Mouse (Mus musculus) kidney, embryonic 16.5 days (tissue): ENCODE results near the gene Lcn5. TPM values are rescaled to one million over a fixed set of nuclear protein-coding genes. Genes with fewer than 3 reads are reported as not detected.

Experiments
- ATAC-seq: fragments of 200-750 bp; cut with Nextera tagmentation; 2 replicates; pipeline ENCODE4 v1.8.0; 2017; ENCODE audit warnings: moderate TSS enrichment; ENCODE audit not compliant: low FRiP score, low TSS enrichment
- H3K27ac ChIP-seq: fragments of 300-500 bp; sonication (generic); 2 replicates; pipeline ENCODE4 v1.5.1; 2014; ENCODE audit warnings: low read length
- H3K27me3 ChIP-seq: fragments of 300-500 bp; sonication (generic); 2 replicates; pipeline ENCODE4 v1.6.1; 2014; ENCODE audit warnings: low read length, control low read depth, mixed read lengths; ENCODE audit not compliant: insufficient read depth
- H3K36me3 ChIP-seq: fragments of 300-500 bp; sonication (generic); 2 replicates; pipeline ENCODE4 v1.6.1; 2014; ENCODE audit warnings: low read length, control low read depth, mixed read lengths; ENCODE audit not compliant: insufficient read depth
- H3K4me1 ChIP-seq: fragments of 300-500 bp; sonication (generic); 2 replicates; pipeline ENCODE4 v1.6.1; 2014; ENCODE audit warnings: low read length, control low read depth, mixed read lengths; ENCODE audit not compliant: insufficient read depth
- H3K4me2 ChIP-seq: fragments of 300-500 bp; sonication (generic); replicated peaks from 2 replicates; pipeline ENCODE4 v1.6.1; 2014; ENCODE audit warnings: low read depth, low read length
- H3K4me3 ChIP-seq: fragments of 300-500 bp; sonication (generic); 2 replicates; pipeline ENCODE4 v1.5.1; 2014; ENCODE audit warnings: mild to moderate bottlenecking, low read length
- H3K9ac ChIP-seq: fragments of 300-500 bp; sonication (generic); replicated peaks from 2 replicates; pipeline ENCODE4 v1.6.1; 2014; ENCODE audit warnings: low read length
- H3K9me3 ChIP-seq: fragments of 300-500 bp; sonication (generic); 2 replicates; pipeline ENCODE4 v1.6.1; 2016; ENCODE audit warnings: low read length, control low read depth
- WGBS: fragments of 180-500 bp; shearing (Covaris S2); extraction: QIAGEN DNeasy Blood & Tissue Kit; methylation state at CpG from one replicate; pipeline ENCODE4 v1.1.7; 2014; 5-methylcytosine and 5-hydroxymethylcytosine counted together
- polyA plus RNA-seq: library from polyadenylated mRNA; unstranded; fragments of >200 nt; fragmentation: Nextera tagmentation; extraction: Ambion mirVana; gene quantifications from 2 replicates; pipeline ENCODE4 v1.2.1, GENCODE M21; 2015

Lcn5 gene
- not detected in 2 replicates for polyA plus RNA-seq

GRCm38 (mm10) chr2:25657652-25658051 lies at the start of gene Lcn5:
Lcn5 (plus strand) TSS chr2:25657952.
- Histone ChIP-seq H3K27me3 (no peaks in the 10 kb centered on the region), H3K4me2 (no peak within 1 kb of the TSS), H3K27ac (no peak within 1 kb of the TSS), H3K4me3 (no peak within 1 kb of the TSS), H3K36me3 (no peaks in the 10 kb centered on the region), H3K9ac (no peak within 1 kb of the TSS), H3K4me1 (no peaks in the 10 kb centered on the region), H3K9me3 (no peaks in the 10 kb centered on the region)
- no peak for ATAC-seq

GRCm38 (mm10) chr2:25608671-25609070 lies 49.1 kb upstream of the Lcn5 start:
- ATAC-seq = peak; percentile 3; the same call in 1 of the 2 replicates
- Histone ChIP-seq H3K4me2 (peak overlapping the region; percentile 75), H3K9me3 (no peaks in the 10 kb centered on the region), H3K27ac (no peak overlapping the region), H3K9ac (peak overlapping the region; percentile 90), H3K27me3 (no peaks in the 10 kb centered on the region), H3K36me3 (peaks cover 6% of the 10 kb centered on the region; the same call in 1 of the 2 replicates), H3K4me3 (peak overlapping the region; percentile 100), H3K4me1 (peaks cover 19% of the 10 kb centered on the region)
- WGBS = 63% methylated on average over 10 of the region's 10 CpGs

GRCm38 (mm10) chr2:25616398-25616797 lies 41.4 kb upstream of the Lcn5 start:
- peak overlapping the region; percentile 46 for H3K9ac ChIP-seq
- peaks cover 36% of the 10 kb centered on the region for H3K27me3 ChIP-seq
- WGBS = 8% methylated on average over 22 of the region's 22 CpGs

GRCm38 (mm10) chr2:25617578-25617977 lies 40.2 kb upstream of the Lcn5 start, which contains the start of gene Ccdc183:
Ccdc183 (minus strand) TSS chr2:25617678.
- H3K27ac ChIP-seq = no peak within 1 kb of the TSS
- 82% methylated on average over 3 of the region's 3 CpGs for WGBS
- H3K4me1 ChIP-seq = peaks cover 12% of the 10 kb centered on the region
- no peak for ATAC-seq
- H3K9me3 ChIP-seq = no peaks in the 10 kb centered on the region
- H3K4me2 ChIP-seq = 0 out of 2 replicates have a peak within 1 kb of the TSS, but pooled peaks have one; percentile 50
- peaks cover 36% of the 10 kb centered on the region for H3K27me3 ChIP-seq
- no peak within 1 kb of the TSS for H3K9ac ChIP-seq
- no peaks in the 10 kb centered on the region for H3K36me3 ChIP-seq
- H3K4me3 ChIP-seq = peak within 1 kb of the TSS; percentile 27; the same call in 1 of the 2 replicates

More at GRCm38 (mm10) chr2:25616398-25616797, 41.4 kb upstream of the Lcn5 start:
- H3K4me3 ChIP-seq = peak overlapping the region; percentile 27
- ATAC-seq = no peak; the same call in 1 of the 2 replicates
- H3K9me3 ChIP-seq = no peaks in the 10 kb centered on the region
- no peaks in the 10 kb centered on the region for H3K36me3 ChIP-seq
- H3K4me1 ChIP-seq = peaks cover 12% of the 10 kb centered on the region
- H3K27ac ChIP-seq = no peak overlapping the region
- peak overlapping the region; percentile 50 for H3K4me2 ChIP-seq

GRCm38 (mm10) chr2:25620386-25620785 lies 37.4 kb upstream of the Lcn5 start:
- WGBS = 62% methylated on average over 6 of the region's 6 CpGs
- peaks cover 28% of the 10 kb centered on the region for H3K27me3 ChIP-seq
- H3K4me3 ChIP-seq = no peak overlapping the region
- H3K4me2 ChIP-seq = no peak overlapping the region
- H3K4me1 ChIP-seq = peaks cover 12% of the 10 kb centered on the region
- H3K27ac ChIP-seq = no peak overlapping the region
- H3K36me3 ChIP-seq = no peaks in the 10 kb centered on the region
- no peak for ATAC-seq
- H3K9ac ChIP-seq = peak overlapping the region; percentile 19
- no peaks in the 10 kb centered on the region for H3K9me3 ChIP-seq

GRCm38 (mm10) chr2:25620852-25621228 lies 36.9 kb upstream of the Lcn5 start:
- H3K27ac ChIP-seq = peak overlapping the region; percentile 83; the same call in 1 of the 2 replicates
- H3K4me2 ChIP-seq = peak overlapping the region; percentile 83
- no peak for ATAC-seq
- H3K4me3 ChIP-seq = no peak overlapping the region; the same call in 1 of the 2 replicates
- no peaks in the 10 kb centered on the region for H3K9me3 ChIP-seq
- peak overlapping the region; percentile 76; the same call in 1 of the 2 replicates for H3K9ac ChIP-seq
- peaks cover 8% of the 10 kb centered on the region for H3K4me1 ChIP-seq
- peaks cover 23% of the 10 kb centered on the region for H3K27me3 ChIP-seq
- WGBS = 74% methylated on average over 4 of the region's 4 CpGs
- H3K36me3 ChIP-seq = no peaks in the 10 kb centered on the region

- 7% methylated on average over 34 of the region's 34 CpGs for WGBS
- H3K9ac ChIP-seq = peak within 1 kb of the TSS; percentile 76
- H3K4me3 ChIP-seq = peak within 1 kb of the TSS; percentile 63
- peak; percentile 93 for ATAC-seq
- H3K27me3 ChIP-seq = peaks cover 16% of the 10 kb centered on the region
- H3K36me3 ChIP-seq = no peaks in the 10 kb centered on the region
- peak within 1 kb of the TSS; percentile 83 for H3K4me2 ChIP-seq
- H3K4me1 ChIP-seq = peaks cover 1% of the 10 kb centered on the region; the same call in 1 of the 2 replicates
- no peaks in the 10 kb centered on the region for H3K9me3 ChIP-seq
- H3K27ac ChIP-seq = peak within 1 kb of the TSS; percentile 83
These were observed 36.2 kb upstream of the Lcn5 start, which contains the start of gene Tmem141 for GRCm38 (mm10) chr2:25621229-25622200. Tmem141 (minus strand) TSS chr2:25622005.

- Histone ChIP-seq H3K4me3 (no peak overlapping the region), H3K27me3 (no peaks in the 10 kb centered on the region), H3K36me3 (no peaks in the 10 kb centered on the region), H3K9ac (no peak overlapping the region), H3K9me3 (no peaks in the 10 kb centered on the region), H3K4me2 (no peak overlapping the region), H3K4me1 (no peaks in the 10 kb centered on the region; the same call in 1 of the 2 replicates), H3K27ac (no peak overlapping the region)
- 38% methylated on average over 5 of the region's 5 CpGs for WGBS
- ATAC-seq = no peak
These were observed 31.8 kb upstream of the Lcn5 start for GRCm38 (mm10) chr2:25625986-25626385.

GRCm38 (mm10) chr2:25627811-25628210 lies 29.9 kb upstream of the Lcn5 start, which contains the start of gene Fcna:
Fcna (minus strand) TSS chr2:25628030.
- Histone ChIP-seq H3K4me3 (no peak within 1 kb of the TSS), H3K9ac (0 out of 2 replicates have a peak within 1 kb of the TSS, but pooled peaks have one; percentile 8), H3K27ac (no peak within 1 kb of the TSS), H3K36me3 (no peaks in the 10 kb centered on the region), H3K27me3 (no peaks in the 10 kb centered on the region), H3K4me1 (no peaks in the 10 kb centered on the region), H3K9me3 (no peaks in the 10 kb centered on the region), H3K4me2 (no peak within 1 kb of the TSS)
- ATAC-seq = no peak
- WGBS = 80% methylated on average over 6 of the region's 6 CpGs
